Mouse (Mus musculus) kidney, adult 2 months (tissue): Measurements from ENCODE around the gene Glyat. TPM values are rescaled to one million over a fixed set of nuclear protein-coding genes. Genes with fewer than 3 reads are reported as not detected.
A peak's percentile ranks its signal among the peaks of the same experiment; 100 is the strongest.

Experiments
- DNase-seq: peaks from one replicate; pipeline ENCODE4 v3.0.0; 2021
- H3K27ac ChIP-seq: fragments of 200-500 bp; 2 replicates; pipeline ENCODE4 v1.5.1; 2012; ENCODE audit warnings: low read depth, low read length, control low read depth, inconsistent platforms; ENCODE audit not compliant: insufficient read depth
- H3K27me3 ChIP-seq: fragments of 200-500 bp; replicated peaks from 2 replicates; pipeline ENCODE4 v1.6.1; 2012; ENCODE audit warnings: mild to moderate bottlenecking, moderate library complexity, low read length, inconsistent platforms; ENCODE audit not compliant: control insufficient read depth, insufficient read depth
- H3K36me3 ChIP-seq: fragments of 200-500 bp; 2 replicates; pipeline ENCODE4 v1.6.1; 2012; ENCODE audit warnings: mild to moderate bottlenecking, moderate library complexity, low read length, inconsistent platforms; ENCODE audit not compliant: control insufficient read depth, insufficient read depth
- H3K4me1 ChIP-seq: fragments of 200-500 bp; 2 replicates; pipeline ENCODE4 v1.6.1; 2011; ENCODE audit warnings: low read length; ENCODE audit not compliant: control insufficient read depth, insufficient read depth
- H3K4me3 ChIP-seq: fragments of 200-500 bp; 2 replicates; pipeline ENCODE4 v1.5.1; 2011; ENCODE audit warnings: mild to moderate bottlenecking, low read depth, low read length, control low read depth; ENCODE audit not compliant: insufficient read depth
- CTCF ChIP-seq: fragments of 200-500 bp; conservative IDR thresholded peaks from 2 replicates; pipeline ENCODE4 v1.5.1; 2011; ENCODE audit warnings: low read depth, mild to moderate bottlenecking, control low read depth, low read length, moderate library complexity, mixed read lengths; ENCODE audit not compliant: insufficient read depth, insufficient read length
- POLR2A ChIP-seq: fragments of 200-500 bp; IDR thresholded peaks from one replicate; pipeline ENCODE4 v1.6.1; 2011; ENCODE audit warnings: low read depth, low read length, control low read depth
- WGBS: fragments of 180-500 bp; shearing (Covaris S2); methylation state at CpG from one replicate; pipeline ENCODE4 v1.1.7; 2018; 5-methylcytosine and 5-hydroxymethylcytosine counted together
- polyA plus RNA-seq: library from polyadenylated mRNA; depleted of rRNA; stranded (reverse); fragments of >200 nt; gene quantifications from 2 replicates; pipeline ENCODE4 v1.2.3, GENCODE M21; 2012; rRNA removed

Gene Glyat
- polyA plus RNA-seq, result 138 and 191 TPM in 2 replicates

GRCm38 (mm10) chr19:12633176-12633575 is at the start of gene Glyat:
TSS of gene Glyat (plus strand) at chr19:12633308.
- Histone ChIP-seq H3K36me3 (no peaks in the 10 kb centered on the region; the same call in 1 of the 2 replicates), H3K27ac (peak within 1 kb of the TSS; percentile 100), H3K27me3 (no peaks in the 10 kb centered on the region; the same call in 1 of the 2 replicates), H3K4me3 (peak within 1 kb of the TSS; percentile 68), H3K4me1 (peaks cover 2% of the 10 kb centered on the region; the same call in 1 of the 2 replicates)
- DNase-seq, result peak; percentile 89
- TF ChIP-seq POLR2A (no peak), CTCF (no peak)
- WGBS, result 39% methylated on average over 4 of the region's 4 CpGs

DNA sequence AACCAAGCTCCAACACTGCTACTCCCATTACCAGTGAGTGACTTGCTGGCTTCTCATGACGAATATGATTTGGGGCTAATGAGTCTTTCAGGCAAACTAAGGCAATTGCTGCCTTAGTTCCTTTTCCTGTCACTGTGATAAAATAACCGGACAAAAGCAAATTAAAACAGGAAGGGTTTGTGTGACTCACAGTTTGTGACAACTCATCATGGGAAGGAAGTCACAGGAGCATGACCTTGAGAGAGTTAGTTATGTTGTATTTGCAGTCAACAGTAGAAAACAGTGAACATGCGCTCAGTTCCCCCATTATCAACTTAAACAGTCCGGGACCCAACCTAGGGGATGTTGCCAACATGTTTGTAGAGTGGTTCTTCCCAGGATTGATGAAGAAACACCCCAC is 47.8 kb upstream of the Glyat start:
- H3K36me3 ChIP-seq, result no peaks in the 10 kb centered on the region
- TF ChIP-seq POLR2A (no peak), CTCF (no peak)
- WGBS, result 34% methylated on average over 4 of the region's 4 CpGs
- H3K4me1 ChIP-seq, result peaks cover 3% of the 10 kb centered on the region; the same call in 1 of the 2 replicates
- DNase-seq, result peak; percentile 48
- no peaks in the 10 kb centered on the region for H3K27me3 ChIP-seq
- H3K4me3 ChIP-seq, result no peak overlapping the region
- H3K27ac ChIP-seq, result peak overlapping the region; percentile 89

DNA sequence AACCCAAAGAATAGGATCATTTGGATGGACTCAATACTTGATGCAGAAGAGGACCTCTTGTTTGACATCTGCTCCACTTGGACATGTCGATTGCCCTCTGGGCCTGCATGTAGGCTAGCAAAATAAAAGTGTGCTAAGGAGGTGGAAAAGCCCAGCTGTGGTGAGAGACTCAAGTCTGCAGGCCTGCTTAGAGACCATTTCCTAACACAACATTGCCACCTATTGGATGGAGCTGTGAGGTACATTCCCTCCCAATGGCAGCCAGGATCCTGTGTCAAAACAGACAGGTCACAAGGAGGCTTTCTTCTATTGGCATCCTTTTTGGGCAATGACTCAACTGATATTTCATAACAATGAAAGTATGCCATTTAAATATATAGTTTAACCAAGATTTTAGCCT is 41.2 kb upstream of the Glyat start:
- Histone ChIP-seq H3K4me1 (no peaks in the 10 kb centered on the region), H3K27me3 (no peaks in the 10 kb centered on the region), H3K27ac (no peak overlapping the region), H3K4me3 (no peak overlapping the region), H3K36me3 (no peaks in the 10 kb centered on the region)
- TF ChIP-seq CTCF, result peak; percentile 96
- TF ChIP-seq POLR2A, result no peak
- 0% methylated on average over 1 of the region's 1 CpGs for WGBS
- DNase-seq, result peak; percentile 83

DNA sequence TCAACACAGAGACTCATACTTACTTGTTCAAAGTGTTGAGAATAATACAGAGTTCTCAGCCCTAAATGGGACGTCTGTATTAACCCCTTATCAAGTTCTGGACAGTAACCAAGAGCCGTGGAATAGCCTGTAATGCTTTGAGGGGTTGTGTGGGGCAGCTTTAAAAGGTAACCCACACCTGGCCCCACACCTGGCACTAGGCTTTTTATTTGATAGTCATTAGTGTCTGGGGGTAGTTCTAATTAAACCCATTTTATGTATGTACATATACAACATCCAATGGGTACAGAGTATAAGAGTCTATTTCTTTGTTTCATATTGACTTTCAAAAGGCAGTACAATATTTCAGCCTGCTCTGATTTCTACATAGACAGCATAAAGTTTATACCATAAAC is 38.0 kb upstream of the Glyat start:
- no peak overlapping the region for H3K27ac ChIP-seq
- no peak for DNase-seq
- WGBS, result 41% methylated on average over 2 of the region's 2 CpGs
- no peak for TF ChIP-seq POLR2A
- TF ChIP-seq CTCF, result no peak
- no peaks in the 10 kb centered on the region for H3K36me3 ChIP-seq
- no peaks in the 10 kb centered on the region for H3K27me3 ChIP-seq
- H3K4me3 ChIP-seq, result no peak overlapping the region
- H3K4me1 ChIP-seq, result no peaks in the 10 kb centered on the region; the same call in 1 of the 2 replicates

DNA sequence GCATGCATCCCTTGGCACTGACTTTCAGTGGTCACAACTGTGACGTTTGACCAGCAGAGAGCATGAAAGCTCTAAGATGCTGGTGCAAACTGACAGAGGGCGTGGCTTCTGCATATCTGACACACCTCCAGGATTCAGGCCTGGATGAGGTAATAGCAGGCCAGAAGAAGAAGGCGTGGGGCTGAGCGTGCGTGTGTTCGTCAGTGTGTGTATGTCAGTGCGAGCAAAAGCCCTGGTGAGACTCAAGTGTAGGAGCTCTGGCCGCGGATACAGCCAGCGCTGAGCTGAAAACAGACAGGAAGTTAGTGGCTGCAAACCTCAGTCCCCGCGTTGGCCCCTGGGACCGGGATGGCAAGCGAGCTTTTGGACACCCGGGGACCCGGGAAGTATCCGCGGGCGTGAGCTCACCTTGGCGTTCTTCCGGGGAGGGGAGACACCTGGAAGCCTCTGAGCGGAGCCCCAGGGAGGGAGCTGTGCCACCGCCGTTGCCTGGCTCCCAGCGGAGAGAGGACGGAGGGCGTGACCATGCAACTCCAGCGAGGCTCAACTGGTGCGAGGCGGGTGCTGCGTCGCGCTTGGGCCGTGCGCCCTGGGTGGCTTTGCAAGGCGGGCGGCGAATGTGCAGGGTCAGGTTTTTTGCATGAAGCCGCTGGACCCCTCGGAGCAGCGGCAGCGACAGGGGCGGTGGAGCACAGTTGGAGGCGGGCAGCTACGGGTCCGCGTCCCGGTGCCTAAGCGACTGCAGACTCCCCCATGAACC is 37.4 kb upstream of the Glyat start:
- peak; percentile 90 for DNase-seq
- H3K27me3 ChIP-seq, result no peaks in the 10 kb centered on the region
- under 1% methylated on average over 49 of the region's 49 CpGs for WGBS
- peak overlapping the region; percentile 81 for H3K4me3 ChIP-seq
- TF ChIP-seq CTCF, result peak; percentile 82
- peak; percentile 95 for TF ChIP-seq POLR2A
- peak overlapping the region; percentile 79 for H3K27ac ChIP-seq
- no peaks in the 10 kb centered on the region; the same call in 1 of the 2 replicates for H3K4me1 ChIP-seq
- H3K36me3 ChIP-seq, result no peaks in the 10 kb centered on the region

DNA sequence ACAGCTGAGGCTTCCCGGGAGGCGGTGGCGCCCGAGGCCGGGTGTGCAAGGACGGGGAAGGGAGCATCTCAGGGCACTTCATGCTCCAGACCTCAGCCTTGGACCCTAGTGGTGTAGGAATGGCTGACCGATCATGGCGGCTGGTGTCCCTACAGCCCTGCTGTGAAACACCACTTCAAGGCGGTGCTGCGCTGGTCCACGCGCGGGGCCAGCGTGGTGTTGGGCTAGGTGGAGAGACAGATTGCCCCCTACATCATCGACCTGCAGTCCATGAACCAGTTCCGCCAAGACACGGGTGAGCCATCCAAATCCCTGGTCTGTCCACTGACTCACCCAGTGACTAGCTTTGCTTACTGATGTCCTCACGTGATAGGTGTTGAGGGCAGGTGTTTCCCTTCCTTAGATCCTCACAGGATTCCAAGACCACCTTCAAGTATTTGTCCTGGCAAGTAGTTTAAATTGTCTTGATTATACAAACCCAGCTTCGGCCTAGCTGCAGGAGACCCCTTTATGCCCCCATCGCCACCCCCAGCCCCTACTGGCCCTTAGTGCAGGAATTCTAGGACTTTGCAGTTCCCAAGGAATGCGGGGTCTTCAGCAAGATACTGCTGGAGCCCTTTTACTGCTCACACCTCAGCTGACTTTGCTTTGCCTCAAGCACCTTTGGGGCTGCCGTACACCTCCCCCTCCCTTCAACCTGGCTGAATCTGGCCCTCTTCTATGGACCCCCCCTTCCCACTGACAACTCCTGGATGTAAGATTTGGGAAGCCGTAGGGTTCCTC is 36.6 kb upstream of the Glyat start:
- H3K4me1 ChIP-seq, result peaks cover 2% of the 10 kb centered on the region; the same call in 1 of the 2 replicates
- peak overlapping the region; percentile 79 for H3K27ac ChIP-seq
- H3K4me3 ChIP-seq, result peak overlapping the region; percentile 81
- 13% methylated on average over 23 of the region's 23 CpGs for WGBS
- H3K27me3 ChIP-seq, result no peaks in the 10 kb centered on the region
- H3K36me3 ChIP-seq, result no peaks in the 10 kb centered on the region
- TF ChIP-seq POLR2A, result peak; percentile 46
- no peak for TF ChIP-seq CTCF
- DNase-seq, result peak; percentile 46

- Histone ChIP-seq H3K27me3 (no peaks in the 10 kb centered on the region), H3K4me3 (peak overlapping the region; percentile 81), H3K36me3 (no peaks in the 10 kb centered on the region), H3K27ac (peak overlapping the region; percentile 79), H3K4me1 (peaks cover 2% of the 10 kb centered on the region; the same call in 1 of the 2 replicates)
- peak; percentile 81 for DNase-seq
- TF ChIP-seq CTCF, result no peak
- peak; percentile 44 for TF ChIP-seq POLR2A
- 37% methylated on average over 3 of the region's 3 CpGs for WGBS
Measured at GRCm38 (mm10) chr19:12597073-12597405, 36.1 kb upstream of the Glyat start.
